Mouse (Mus musculus): Measurements from ENCODE around the gene Hsdl2. TPM values are rescaled to one million over a fixed set of nuclear protein-coding genes. Genes with fewer than 3 reads are reported as not detected.

The Hsdl2 gene
- polyA plus RNA-seq, 1 experiment from 2014 or later = 23.1 TPM

DNA sequence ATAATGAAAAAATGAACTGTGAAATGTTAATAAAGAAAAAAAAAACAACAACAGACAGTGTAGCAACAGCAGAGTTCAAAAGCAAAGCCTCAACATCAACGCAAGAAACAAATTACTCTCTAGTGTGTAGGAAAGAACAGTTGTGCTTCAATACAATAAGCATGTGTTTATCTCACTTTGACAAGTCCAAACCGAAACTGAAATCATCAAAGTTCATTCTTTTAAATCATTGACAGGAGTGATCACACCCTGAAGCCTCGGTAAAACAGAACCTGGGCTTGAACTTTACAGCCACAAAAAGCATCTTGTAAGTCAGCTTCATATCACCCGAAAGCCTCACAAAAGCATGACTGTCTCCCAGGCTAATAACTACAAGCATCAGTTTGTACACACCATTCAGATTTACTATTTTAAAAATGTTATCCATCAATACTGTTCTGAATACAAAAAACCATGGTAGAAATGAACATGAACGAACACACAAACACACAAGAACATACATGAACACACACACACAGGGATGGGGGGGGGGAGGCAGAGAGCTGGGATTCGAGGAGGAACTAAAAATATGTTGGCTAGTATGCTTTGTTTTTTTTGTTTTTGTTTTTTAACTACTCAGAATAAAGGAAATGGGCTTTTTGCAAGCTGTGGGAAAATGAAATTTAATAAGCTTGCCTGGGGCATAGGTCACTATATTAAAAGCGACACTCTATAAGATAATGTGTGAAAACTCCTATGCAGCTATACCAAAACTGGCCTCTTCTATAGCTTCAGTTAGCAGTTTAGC is 34.9 kb upstream of the Hsdl2 start:
- Histone ChIP-seq H3K4me2 (replicated peaks; ENCODE audit: low read depth) (peak overlapping the region; percentile 83), H3K9ac (ENCODE audit: low read depth, low read length) (no peak overlapping the region), H3K4me3 (ENCODE audit: low read depth, low read length) (peak overlapping the region; percentile 98), H3K27me3 (replicated peaks; ENCODE audit: control insufficient read depth, insufficient read depth, low read length) (no peaks in the 10 kb centered on the region), H3K36me3 (ENCODE audit: control insufficient read depth, insufficient read depth) (no peaks in the 10 kb centered on the region), H3K9me3 (ENCODE audit: control insufficient read depth) (no peaks in the 10 kb centered on the region), H3K27ac (ENCODE audit: low read depth, low read length) (peak overlapping the region; percentile 41; the same call in 1 of the 2 replicates), H3K4me1 (replicated peaks; ENCODE audit: control insufficient read depth, insufficient read depth, low read length) (peaks cover 8% of the 10 kb centered on the region; the same call in 1 of the 2 replicates)
- ATAC-seq = no peak
- TF ChIP-seq CTCF (IDR thresholded peaks at IDR 0.05; ENCODE audit: low read depth) = no peak
- 24% methylated on average over 7 of the region's 7 CpGs for WGBS

- TF ChIP-seq CTCF (IDR thresholded peaks at IDR 0.05; ENCODE audit: low read depth) = no peak
- Histone ChIP-seq H3K36me3 (ENCODE audit: control insufficient read depth, insufficient read depth) (no peaks in the 10 kb centered on the region), H3K4me2 (replicated peaks; ENCODE audit: low read depth) (peak overlapping the region; percentile 83), H3K4me1 (replicated peaks; ENCODE audit: control insufficient read depth, insufficient read depth, low read length) (peaks cover 8% of the 10 kb centered on the region; the same call in 1 of the 2 replicates), H3K4me3 (ENCODE audit: low read depth, low read length) (peak overlapping the region; percentile 98), H3K9me3 (ENCODE audit: control insufficient read depth) (no peaks in the 10 kb centered on the region), H3K9ac (ENCODE audit: low read depth, low read length) (0 out of 2 replicates have a peak overlapping the region, but pooled peaks have one; percentile 40), H3K27me3 (replicated peaks; ENCODE audit: control insufficient read depth, insufficient read depth, low read length) (no peaks in the 10 kb centered on the region), H3K27ac (ENCODE audit: low read depth, low read length) (peak overlapping the region; percentile 41; the same call in 1 of the 2 replicates)
- 13% methylated on average over 11 of the region's 11 CpGs for WGBS
- ATAC-seq = no peak
Observed at GRCm38 (mm10) chr4:59547136-59547889, 34.0 kb upstream of the Hsdl2 start.

GRCm38 (mm10) chr4:59548011-59548559 is 33.3 kb upstream of the Hsdl2 start:
- Histone ChIP-seq H3K27ac (ENCODE audit: low read depth, low read length) (peak overlapping the region; percentile 100), H3K4me3 (ENCODE audit: low read depth, low read length) (peak overlapping the region; percentile 98), H3K36me3 (ENCODE audit: control insufficient read depth, insufficient read depth) (no peaks in the 10 kb centered on the region), H3K27me3 (replicated peaks; ENCODE audit: control insufficient read depth, insufficient read depth, low read length) (no peaks in the 10 kb centered on the region), H3K9me3 (ENCODE audit: control insufficient read depth) (no peaks in the 10 kb centered on the region), H3K4me2 (replicated peaks; ENCODE audit: low read depth) (peak overlapping the region; percentile 83), H3K9ac (ENCODE audit: low read depth, low read length) (peak overlapping the region; percentile 99), H3K4me1 (replicated peaks; ENCODE audit: control insufficient read depth, insufficient read depth, low read length) (peaks cover 8% of the 10 kb centered on the region; the same call in 1 of the 2 replicates)
- ATAC-seq = no peak
- 2% methylated on average over 18 of the region's 18 CpGs for WGBS
- TF ChIP-seq CTCF (IDR thresholded peaks at IDR 0.05; ENCODE audit: low read depth) = no peak

DNA sequence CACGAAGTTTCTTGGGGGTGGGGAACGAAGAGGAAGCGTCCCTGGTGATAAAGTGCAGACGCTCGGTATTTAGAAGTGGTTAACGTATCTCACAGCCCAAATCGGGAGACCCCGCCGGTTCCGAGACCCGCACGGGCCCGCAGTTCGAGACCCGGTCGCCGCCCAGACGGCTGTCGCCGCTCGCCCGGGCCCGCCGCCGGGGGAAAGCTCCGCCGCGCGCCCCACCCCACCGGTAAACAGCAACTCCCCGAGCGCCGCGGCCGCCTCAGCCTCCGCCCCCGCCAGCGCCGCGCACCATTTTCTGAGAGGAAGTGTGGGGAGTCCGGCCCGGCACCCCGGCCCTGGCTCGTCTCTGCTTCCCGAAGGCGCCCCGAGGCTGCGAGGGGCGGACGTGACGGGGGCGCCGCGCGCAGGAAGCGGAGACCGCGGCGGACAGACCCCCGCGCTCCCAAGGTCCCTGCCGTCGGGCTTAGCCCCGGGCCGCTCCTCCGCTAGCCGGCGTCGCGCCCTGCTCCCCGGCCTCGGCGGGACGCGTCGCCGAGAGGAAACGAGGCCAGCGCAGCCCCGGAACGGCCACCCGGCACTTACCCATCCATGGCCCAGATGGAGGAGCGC is 32.7 kb upstream of the Hsdl2 start:
- Histone ChIP-seq H3K4me3 (ENCODE audit: low read depth, low read length) (peak overlapping the region; percentile 98), H3K36me3 (ENCODE audit: control insufficient read depth, insufficient read depth) (no peaks in the 10 kb centered on the region), H3K27ac (ENCODE audit: low read depth, low read length) (peak overlapping the region; percentile 100), H3K9me3 (ENCODE audit: control insufficient read depth) (no peaks in the 10 kb centered on the region), H3K27me3 (replicated peaks; ENCODE audit: control insufficient read depth, insufficient read depth, low read length) (no peaks in the 10 kb centered on the region), H3K4me1 (replicated peaks; ENCODE audit: control insufficient read depth, insufficient read depth, low read length) (peaks cover 8% of the 10 kb centered on the region; the same call in 1 of the 2 replicates), H3K4me2 (replicated peaks; ENCODE audit: low read depth) (peak overlapping the region; percentile 83), H3K9ac (ENCODE audit: low read depth, low read length) (peak overlapping the region; percentile 99)
- ATAC-seq = peak; percentile 58
- no peak; the same call in 1 of the 2 replicates for TF ChIP-seq CTCF (IDR thresholded peaks at IDR 0.05; ENCODE audit: low read depth)
- WGBS = under 1% methylated on average over 68 of the region's 83 CpGs

DNA sequence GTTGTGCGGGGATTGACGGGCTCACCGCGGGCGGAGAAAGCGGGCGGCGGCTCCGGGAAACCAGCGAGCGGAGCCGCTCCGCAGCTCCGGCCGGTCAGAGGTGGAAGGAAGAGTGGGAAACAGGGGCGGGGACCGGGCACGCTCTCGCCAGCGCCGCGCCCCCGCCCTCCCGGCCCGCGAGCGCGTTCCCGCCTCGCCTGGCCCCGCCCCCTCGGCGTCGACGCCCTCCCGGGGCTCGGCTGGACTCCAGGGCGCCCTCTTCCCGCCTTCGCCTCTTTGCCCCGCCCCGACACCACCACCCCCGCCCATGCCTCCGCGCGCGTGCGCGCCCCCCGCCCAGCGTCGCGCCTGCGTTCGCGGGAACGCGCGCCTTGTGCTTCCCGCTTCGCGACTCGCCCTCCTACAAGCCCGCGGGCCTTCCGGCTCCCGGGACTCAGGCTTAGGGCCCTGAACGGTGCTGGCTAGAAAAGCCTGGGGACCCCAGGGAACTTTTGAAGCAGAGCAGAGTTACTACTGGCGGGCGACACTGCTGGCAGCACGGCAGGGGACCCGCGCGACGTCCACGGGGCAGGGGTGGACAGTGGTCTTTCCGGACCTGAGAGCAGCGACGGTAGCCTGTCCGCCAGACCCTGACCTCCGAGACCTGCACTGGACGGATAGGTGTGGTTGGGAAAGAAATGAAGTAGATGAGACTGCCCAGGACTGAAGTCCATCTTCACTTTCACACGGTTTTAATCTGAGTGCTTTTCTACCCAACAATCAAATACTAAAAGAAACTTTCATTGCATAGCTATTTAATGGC is 32.0 kb upstream of the Hsdl2 start, which contains the start of gene Ptbp3:
Gene Ptbp3, minus strand, starts transcription at position 190 of the 802 bp plus-strand sequence.
- peak; percentile 8; the same call in 1 of the 2 replicates for TF ChIP-seq CTCF (IDR thresholded peaks at IDR 0.05; ENCODE audit: low read depth)
- WGBS = under 1% methylated on average over 56 of the region's 83 CpGs
- Histone ChIP-seq H3K4me3 (ENCODE audit: low read depth, low read length) (peak within 1 kb of the TSS; percentile 98), H3K4me1 (replicated peaks; ENCODE audit: control insufficient read depth, insufficient read depth, low read length) (peaks cover 10% of the 10 kb centered on the region; the same call in 1 of the 2 replicates), H3K27ac (ENCODE audit: low read depth, low read length) (peak within 1 kb of the TSS; percentile 100), H3K27me3 (replicated peaks; ENCODE audit: control insufficient read depth, insufficient read depth, low read length) (no peaks in the 10 kb centered on the region), H3K9me3 (ENCODE audit: control insufficient read depth) (no peaks in the 10 kb centered on the region), H3K9ac (ENCODE audit: low read depth, low read length) (peak within 1 kb of the TSS; percentile 99), H3K36me3 (ENCODE audit: control insufficient read depth, insufficient read depth) (no peaks in the 10 kb centered on the region), H3K4me2 (replicated peaks; ENCODE audit: low read depth) (peak within 1 kb of the TSS; percentile 83)
- peak; percentile 85 for ATAC-seq

Data from intestine, postnatal 0 days (tissue).